ENCODE assay signal across 11 mouse cellular contexts in genomic region chr11:70594253-70594989, GRCm38 (mm10). TPM values are rescaled to one million over a fixed set of nuclear protein-coding genes. Genes with fewer than 3 reads are reported as not detected.
DNase-seq lines count a peak whose midpoint lies in the region; ATAC-seq and TF ChIP-seq lines count a peak whose summit lies in the region.
"Had no signal": no experiment of that assay in that cellular context is flagged by ENCODE, and none has a peak within 500 bp of the region (broad histone marks: within the 10 kb centered on the region; RNA-seq: fewer than 3 reads in every experiment).

No protein-coding gene starts in this region.

- no peak overlapping the region for H3K4me2 ChIP-seq in heart, embryonic 11.5 days
- no peak overlapping the region for H3K4me2 ChIP-seq in heart, postnatal 0 days (ENCODE audit: low read depth, low read length)
- H3K4me2 ChIP-seq in lung, embryonic 15.5 days, result no peak overlapping the region
- H3K4me2 ChIP-seq in midbrain, embryonic 16.5 days (ENCODE audit: low read length), result no peak overlapping the region
- H3K4me2 ChIP-seq: embryonic facial prominence, embryonic 12.5 days had no signal

- H3K27me3 ChIP-seq in heart, embryonic 11.5 days (ENCODE audit: control insufficient read depth, insufficient read depth, low read length), result no peaks in the 10 kb centered on the region
- H3K27me3 ChIP-seq in heart, postnatal 0 days (ENCODE audit: control insufficient read depth, insufficient read depth, low read length), result no peaks in the 10 kb centered on the region
- no peaks in the 10 kb centered on the region for H3K27me3 ChIP-seq in lung, embryonic 15.5 days
- H3K27me3 ChIP-seq in midbrain, embryonic 16.5 days (ENCODE audit: control insufficient read depth, insufficient read depth, low read depth, low read length), result no peaks in the 10 kb centered on the region
- H3K27me3 ChIP-seq: embryonic facial prominence, embryonic 12.5 days had no signal

- no peak overlapping the region for H3K4me3 ChIP-seq in heart, embryonic 11.5 days (ENCODE audit: low read depth, low read length)
- H3K4me3 ChIP-seq in heart, postnatal 0 days (ENCODE audit: low read depth, low read length), result no peak overlapping the region
- no peak overlapping the region for H3K4me3 ChIP-seq in lung, embryonic 15.5 days
- no peak overlapping the region for H3K4me3 ChIP-seq in midbrain, embryonic 16.5 days (ENCODE audit: low read depth, low read length)
- H3K4me3 ChIP-seq: embryonic facial prominence, embryonic 12.5 days; midbrain, embryonic 10.5 days had no signal

- ATAC-seq in heart, embryonic 11.5 days (replicated peaks; ENCODE audit: insufficient number of reproducible peaks, low FRiP score, low TSS enrichment), result no peak
- ATAC-seq in heart, postnatal 0 days (ENCODE audit: insufficient read depth, low read depth), result no peak
- no peak for ATAC-seq in lung, embryonic 15.5 days (ENCODE audit: borderline replicate concordance, extremely low read depth, low FRiP score, low TSS enrichment)
- no peak for ATAC-seq in midbrain, embryonic 16.5 days

- no peak overlapping the region for H3K27ac ChIP-seq in heart, embryonic 11.5 days (ENCODE audit: low read depth, low read length)
- H3K27ac ChIP-seq in heart, postnatal 0 days (ENCODE audit: low read depth), result peak overlapping the region; percentile 71
- peak overlapping the region; percentile 21; the same call in 1 of the 2 replicates for H3K27ac ChIP-seq in lung, embryonic 15.5 days
- H3K27ac ChIP-seq in midbrain, embryonic 16.5 days (ENCODE audit: low read length), result no peak overlapping the region
- H3K27ac ChIP-seq: embryonic facial prominence, embryonic 12.5 days; midbrain, embryonic 10.5 days had no signal

- 68% methylated on average over 15 of the region's 15 CpGs for WGBS in heart, embryonic 11.5 days (ENCODE audit: insufficient replicate concordance)
- 62% methylated on average over 15 of the region's 15 CpGs for WGBS in heart, postnatal 0 days
- WGBS in lung, embryonic 15.5 days, result 53% methylated on average over 15 of the region's 15 CpGs
- WGBS in midbrain, embryonic 16.5 days, result 86% methylated on average over 15 of the region's 15 CpGs

- TF ChIP-seq CTCF in heart, postnatal 0 days (IDR thresholded peaks at IDR 0.05; ENCODE audit: low read depth), result no peak

- no peak for TF ChIP-seq EP300 in heart, postnatal 0 days (IDR thresholded peaks at IDR 0.05; ENCODE audit: low read depth)

- peaks cover 8% of the 10 kb centered on the region; the same call in 1 of the 2 replicates for H3K4me1 ChIP-seq in heart, embryonic 11.5 days (ENCODE audit: control insufficient read depth, insufficient read depth, low read length)
- no peaks in the 10 kb centered on the region for H3K4me1 ChIP-seq in heart, postnatal 0 days (ENCODE audit: control insufficient read depth, insufficient read depth)
- no peaks in the 10 kb centered on the region; the same call in 1 of the 2 replicates for H3K4me1 ChIP-seq in lung, embryonic 15.5 days
- no peaks in the 10 kb centered on the region for H3K4me1 ChIP-seq in midbrain, embryonic 16.5 days (ENCODE audit: control insufficient read depth, insufficient read depth, low read length)

- peak; percentile 98 for DNase-seq in heart, adult 11 months
- peak; percentile 62 for DNase-seq in CD4-positive, CD25-positive, alpha-beta regulatory T cell, adult 2 months (ENCODE audit: low read depth, low spot score)
- DNase-seq in heart, postnatal 0 days (ENCODE audit: low spot score), result no peak
- DNase-seq in cerebellum, adult 11-12 months, result no peak
- DNase-seq in embryo, embryonic 10.5 days (ENCODE audit: low spot score), result no peak

- H3K9ac ChIP-seq in heart, embryonic 11.5 days (ENCODE audit: low read depth, low read length), result no peak overlapping the region
- no peak overlapping the region for H3K9ac ChIP-seq in heart, postnatal 0 days (replicated peaks; ENCODE audit: low read depth, low read length)
- H3K9ac ChIP-seq in lung, embryonic 15.5 days, result no peak overlapping the region
- no peak overlapping the region for H3K9ac ChIP-seq in midbrain, embryonic 16.5 days (ENCODE audit: low read depth, low read length)
- H3K9ac ChIP-seq: embryonic facial prominence, embryonic 12.5 days had no signal

- H3K9me3 ChIP-seq in heart, embryonic 11.5 days (replicated peaks; ENCODE audit: control insufficient read depth, low read length), result no peaks in the 10 kb centered on the region
- H3K9me3 ChIP-seq in heart, postnatal 0 days (replicated peaks; ENCODE audit: control insufficient read depth, low read length), result no peaks in the 10 kb centered on the region
- H3K9me3 ChIP-seq in lung, embryonic 15.5 days, result no peaks in the 10 kb centered on the region
- no peaks in the 10 kb centered on the region for H3K9me3 ChIP-seq in midbrain, embryonic 16.5 days (replicated peaks; ENCODE audit: control insufficient read depth, low read length, poor library complexity, severe bottlenecking)
- H3K9me3 ChIP-seq: embryonic facial prominence, embryonic 12.5 days; midbrain, embryonic 10.5 days had no signal

- peaks cover 5% of the 10 kb centered on the region; the same call in 1 of the 2 replicates for H3K36me3 ChIP-seq in heart, embryonic 11.5 days (ENCODE audit: control insufficient read depth, insufficient read depth, low read length)
- peaks cover 25% of the 10 kb centered on the region for H3K36me3 ChIP-seq in heart, postnatal 0 days (replicated peaks; ENCODE audit: control insufficient read depth, insufficient read depth, low read length)
- H3K36me3 ChIP-seq in lung, embryonic 15.5 days, result peaks cover 15% of the 10 kb centered on the region
- peaks cover 8% of the 10 kb centered on the region; the same call in 1 of the 2 replicates for H3K36me3 ChIP-seq in midbrain, embryonic 16.5 days (ENCODE audit: control insufficient read depth, insufficient read depth, low read length)

RNA-seq across cellular contexts. Expression of gene 4930544D05Rik, which starts 21.2 kb away (rescaled TPM):
- polyA plus RNA-seq in heart, embryonic 11.5 days (2014; fragmentation: Nextera tagmentation; extraction: Ambion mirVana), result not detected in 2 replicates
- not detected in 2 replicates for total RNA-seq in heart, postnatal 0 days (2014; rRNA removed; ENCODE audit: low replicate concordance)
- not detected in 2 replicates for polyA plus RNA-seq in heart, postnatal 0 days (2015; fragmentation: Nextera tagmentation; extraction: Ambion mirVana)
- polyA plus RNA-seq in lung, embryonic 15.5 days (2015; fragmentation: Nextera tagmentation; extraction: Ambion mirVana), result not detected in 2 replicates
- polyA plus RNA-seq in midbrain, embryonic 16.5 days (2015; fragmentation: Nextera tagmentation; extraction: Ambion mirVana), result not detected in 2 replicates
- polyA plus RNA-seq: embryonic facial prominence, embryonic 12.5 days; midbrain, embryonic 10.5 days; stomach, embryonic 14.5 days had no signal

RNA-seq across cellular contexts. Expression of gene Chrne, which starts 24.6 kb away (rescaled TPM):
- not detected in 2 replicates for polyA plus RNA-seq in heart, embryonic 11.5 days (2014; fragmentation: Nextera tagmentation; extraction: Ambion mirVana)
- total RNA-seq in heart, postnatal 0 days (2014; rRNA removed; ENCODE audit: low replicate concordance), result not detected in 2 replicates
- not detected in 2 replicates for polyA plus RNA-seq in heart, postnatal 0 days (2015; fragmentation: Nextera tagmentation; extraction: Ambion mirVana)
- polyA plus RNA-seq in lung, embryonic 15.5 days (2015; fragmentation: Nextera tagmentation; extraction: Ambion mirVana), result 0.26 TPM in 1 of 2 replicates, not detected in the other
- not detected in 2 replicates for polyA plus RNA-seq in midbrain, embryonic 16.5 days (2015; fragmentation: Nextera tagmentation; extraction: Ambion mirVana)
- polyA plus RNA-seq: embryonic facial prominence, embryonic 12.5 days; midbrain, embryonic 10.5 days; stomach, embryonic 14.5 days had no signal

RNA-seq across cellular contexts. Expression of gene Mink1, which starts 31.7 kb away (rescaled TPM):
- polyA plus RNA-seq in heart, embryonic 11.5 days (2014; fragmentation: Nextera tagmentation; extraction: Ambion mirVana), result 15.1 and 16.1 TPM in 2 replicates
- total RNA-seq in heart, postnatal 0 days (2014; rRNA removed; ENCODE audit: low replicate concordance), result 20.4 and 38.0 TPM in 2 replicates
- 5.0 and 5.2 TPM in 2 replicates for polyA plus RNA-seq in heart, postnatal 0 days (2015; fragmentation: Nextera tagmentation; extraction: Ambion mirVana)
- 8.6 and 10.8 TPM in 2 replicates for polyA plus RNA-seq in lung, embryonic 15.5 days (2015; fragmentation: Nextera tagmentation; extraction: Ambion mirVana)
- polyA plus RNA-seq in midbrain, embryonic 16.5 days (2015; fragmentation: Nextera tagmentation; extraction: Ambion mirVana), result 16.7 and 18.2 TPM in 2 replicates

RNA-seq across cellular contexts. Expression of gene Gp1ba, which starts 44.5 kb away (rescaled TPM):
- polyA plus RNA-seq in heart, embryonic 11.5 days (2014; fragmentation: Nextera tagmentation; extraction: Ambion mirVana), result 2.6 and 5.4 TPM in 2 replicates
- 0.08 TPM in 1 of 2 replicates, not detected in the other for total RNA-seq in heart, postnatal 0 days (2014; rRNA removed; ENCODE audit: low replicate concordance)
- polyA plus RNA-seq in heart, postnatal 0 days (2015; fragmentation: Nextera tagmentation; extraction: Ambion mirVana), result 0.26 and 0.27 TPM in 2 replicates
- 0.37 and 0.38 TPM in 2 replicates for polyA plus RNA-seq in lung, embryonic 15.5 days (2015; fragmentation: Nextera tagmentation; extraction: Ambion mirVana)
- polyA plus RNA-seq in midbrain, embryonic 16.5 days (2015; fragmentation: Nextera tagmentation; extraction: Ambion mirVana), result 0.12 and 0.21 TPM in 2 replicates

RNA-seq across cellular contexts. Expression of gene Rnf167, which starts 52.6 kb away (rescaled TPM):
- polyA plus RNA-seq in heart, embryonic 11.5 days (2014; fragmentation: Nextera tagmentation; extraction: Ambion mirVana), result 66.8 and 76.9 TPM in 2 replicates
- total RNA-seq in heart, postnatal 0 days (2014; rRNA removed; ENCODE audit: low replicate concordance), result 48.3 and 66.3 TPM in 2 replicates
- 61.8 and 62.5 TPM in 2 replicates for polyA plus RNA-seq in heart, postnatal 0 days (2015; fragmentation: Nextera tagmentation; extraction: Ambion mirVana)
- polyA plus RNA-seq in lung, embryonic 15.5 days (2015; fragmentation: Nextera tagmentation; extraction: Ambion mirVana), result 101 and 119 TPM in 2 replicates
- 105 TPM in 2 replicates for polyA plus RNA-seq in midbrain, embryonic 16.5 days (2015; fragmentation: Nextera tagmentation; extraction: Ambion mirVana)

Comparison
In these comparisons a context has a peak if more than half of its experiments do, and no peak if none do; other contexts are left out.
1. DNase-seq: peak in heart, adult 11 months (single experiment) and CD4-positive, CD25-positive, alpha-beta regulatory T cell, adult 2 months (single experiment); none in heart, postnatal 0 days (single experiment), cerebellum, adult 11-12 months (single experiment) and embryo, embryonic 10.5 days (single experiment).
2. H3K27ac ChIP-seq: peak in heart, postnatal 0 days (single experiment) and lung, embryonic 15.5 days (single experiment); none in heart, embryonic 11.5 days (single experiment) and midbrain, embryonic 16.5 days (single experiment).